Mouse (Mus musculus): ENCODE data around the gene Mapkbp1.

The Mapkbp1 gene

GRCm38 (mm10) chr2:120051405-120051804, 78.9 kb downstream of the Mapkbp1 start:
- no peak for DNase-seq (ENCODE audit: low read depth, low spot score)

GRCm38 (mm10) chr2:120054771-120055552, 82.5 kb downstream of the Mapkbp1 start:
- DNase-seq (ENCODE audit: low read depth, low spot score): no peak

- no peak for DNase-seq (ENCODE audit: low read depth, low spot score)
Measured at GRCm38 (mm10) chr2:120055923-120056322, 83.4 kb downstream of the Mapkbp1 start.

- DNase-seq (ENCODE audit: low read depth, low spot score): no peak
Measured at GRCm38 (mm10) chr2:120058818-120059217, 86.3 kb downstream of the Mapkbp1 start.

- DNase-seq (ENCODE audit: low read depth, low spot score): no peak
Measured at GRCm38 (mm10) chr2:120059466-120059865, 87.0 kb downstream of the Mapkbp1 start.

- DNase-seq (ENCODE audit: low read depth, low spot score): no peak
Measured at GRCm38 (mm10) chr2:120060190-120060589, 87.7 kb downstream of the Mapkbp1 start.

- no peak for DNase-seq (ENCODE audit: low read depth, low spot score)
Measured at GRCm38 (mm10) chr2:120060651-120061050, 88.2 kb downstream of the Mapkbp1 start.

GRCm38 (mm10) chr2:120062248-120062647, 89.7 kb downstream of the Mapkbp1 start:
- DNase-seq (ENCODE audit: low read depth, low spot score): no peak

GRCm38 (mm10) chr2:120064639-120065038, 92.1 kb downstream of the Mapkbp1 start:
- no peak for DNase-seq (ENCODE audit: low read depth, low spot score)

- no peak for DNase-seq (ENCODE audit: low read depth, low spot score)
Measured at GRCm38 (mm10) chr2:120065243-120065642, 92.7 kb downstream of the Mapkbp1 start.

- no peak for DNase-seq (ENCODE audit: low read depth, low spot score)
Measured at GRCm38 (mm10) chr2:120066224-120066623, 93.7 kb downstream of the Mapkbp1 start.

- no peak for DNase-seq (ENCODE audit: low read depth, low spot score)
Measured at GRCm38 (mm10) chr2:120068555-120069465, 96.3 kb downstream of the Mapkbp1 start.

GRCm38 (mm10) chr2:120069466-120069990, 97.0 kb downstream of the Mapkbp1 start:
- no peak for DNase-seq (ENCODE audit: low read depth, low spot score)

GRCm38 (mm10) chr2:120074096-120074495, 101.6 kb downstream of the Mapkbp1 start:
- DNase-seq (ENCODE audit: low read depth, low spot score): no peak

GRCm38 (mm10) chr2:120076076-120076705, 103.7 kb downstream of the Mapkbp1 start:
- no peak for DNase-seq (ENCODE audit: low read depth, low spot score)
